Mouse (Mus musculus): ENCODE measurements around the gene Vsx2.

DNA sequence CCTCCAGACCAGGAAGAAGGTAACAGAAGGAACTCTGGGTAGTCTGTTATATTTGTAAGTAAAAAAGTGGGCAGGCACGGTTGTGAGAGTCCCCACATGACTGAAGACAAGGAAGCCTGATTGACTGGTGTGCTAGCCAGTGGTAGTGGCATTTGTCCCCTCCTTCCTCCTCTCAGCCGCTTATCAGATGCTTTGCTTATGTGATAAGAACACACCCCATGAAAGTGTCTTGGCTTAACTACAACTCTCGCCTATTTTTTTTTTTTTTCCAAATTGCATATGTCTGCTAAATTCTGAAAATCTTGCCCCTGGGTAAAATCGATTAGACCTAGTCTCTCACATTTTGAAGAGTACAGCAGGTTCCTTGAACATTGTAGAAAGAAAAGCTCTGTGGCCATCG, 39.1 kb upstream of the Vsx2 start:
- TF ChIP-seq CTCF (IDR thresholded peaks at IDR 0.05; ENCODE audit: control insufficient read depth, insufficient read depth, insufficient replicate concordance, low read depth, low read length) (no peak), POLR2A (IDR thresholded peaks at IDR 0.05; ENCODE audit: control insufficient read depth, low read depth, low read length) (no peak)
